Mouse (Mus musculus) kidney, adult 2 months (tissue): ENCODE measurements around the gene Npas1.

ENCODE experiments used
- CTCF ChIP-seq: fragments of 200-500 bp; conservative IDR thresholded peaks from 2 replicates; pipeline ENCODE4 v1.5.1; 2011; ENCODE audit warnings: low read depth, mild to moderate bottlenecking, control low read depth, low read length, moderate library complexity, mixed read lengths; ENCODE audit not compliant: insufficient read depth, insufficient read length
- POLR2A ChIP-seq: fragments of 200-500 bp; IDR thresholded peaks from one replicate; pipeline ENCODE4 v1.6.1; 2011; ENCODE audit warnings: low read depth, low read length, control low read depth

DNA sequence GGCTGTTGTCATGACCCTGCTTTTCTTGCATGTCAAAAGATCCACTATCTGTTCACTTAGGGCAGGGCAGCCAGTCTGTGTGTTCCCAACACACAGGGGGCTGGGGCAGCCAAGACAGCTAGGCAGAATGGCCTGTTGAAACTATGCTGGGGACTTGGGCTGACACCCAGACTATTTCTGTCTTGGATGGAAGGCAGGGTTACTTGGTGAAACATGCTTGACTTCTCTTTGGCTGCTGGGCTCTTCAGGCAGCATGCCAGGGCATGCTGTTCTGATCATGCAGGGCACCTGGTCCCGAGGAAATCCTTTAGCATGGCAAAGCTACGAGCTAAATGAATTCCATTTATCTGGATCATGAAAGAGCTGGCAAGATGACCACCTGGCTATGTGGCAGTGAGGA is 46.8 kb upstream of the Npas1 start:
- no peak for TF ChIP-seq POLR2A
- TF ChIP-seq CTCF: no peak
